Mouse (Mus musculus) left cerebral cortex, adult 8-10 months (tissue): ENCODE measurements at regions not wholly inside any gene's neighbourhood (a gene's known extent, or its start where the extent isn't known, plus 50 kb on each side); places are given as distances from the start of the nearest gene placed in this dataset.
A peak's percentile ranks its signal among the peaks of the same experiment; 100 is the strongest.
"Not testable (repeated sequence)": the region's sequence is repeated elsewhere in the genome, so short reads cannot be mapped to it uniquely, and the experiment has no call there.

ENCODE experiments used
- DNase-seq, 2 experiments: peaks; one replicate each; pipeline ENCODE4 v3.0.0; 2022; ENCODE audit warnings: low spot score in 2 of 2

DNA sequence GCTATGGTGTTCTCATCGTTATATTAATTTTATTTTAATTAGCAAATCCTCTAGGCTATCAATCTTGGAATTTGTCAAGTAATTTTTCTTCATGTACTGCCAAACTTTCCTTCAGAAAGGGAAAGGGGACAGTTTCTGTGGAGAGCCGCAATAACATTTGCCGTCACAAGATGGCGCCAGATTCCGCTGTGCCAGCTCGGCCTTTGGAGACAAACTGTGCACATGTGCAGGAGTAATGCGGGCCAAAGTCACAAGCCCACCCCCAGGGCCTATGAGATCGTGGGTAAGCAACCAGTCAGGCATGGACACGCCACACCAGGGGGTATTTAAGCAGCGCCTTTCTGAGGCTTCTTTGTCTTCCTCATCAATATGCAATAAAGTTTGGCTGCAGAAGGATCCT lies 1132.8 kb upstream of the Tacstd2 start:
- DNase-seq: peak; percentile 2 to 3

GRCm38 (mm10) chr6:68632309-68632708 lies 1096.7 kb upstream of the Tacstd2 start:
- not testable (repeated sequence) for DNase-seq

- DNase-seq: no peak
Observed at GRCm38 (mm10) chr6:68631787-68632186, 1096.2 kb upstream of the Tacstd2 start.

DNA sequence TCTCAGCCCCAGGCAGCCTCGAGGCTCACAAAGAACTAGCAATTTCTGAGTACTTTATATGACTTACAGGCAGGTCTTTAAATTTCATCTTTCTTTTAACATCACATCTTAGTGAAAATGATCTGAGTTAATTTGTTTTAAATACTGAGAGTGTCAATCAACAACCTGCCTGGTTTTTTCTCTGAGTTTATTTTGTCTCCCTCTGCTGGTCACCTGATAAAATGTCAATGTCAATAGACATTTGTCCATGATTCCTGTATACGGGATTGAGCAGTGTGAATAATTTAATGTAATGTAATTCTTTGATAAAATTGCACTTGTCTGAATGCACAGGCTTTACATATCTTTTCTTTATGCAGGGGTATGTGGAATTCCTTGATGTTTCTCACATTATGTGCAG lies 1070.4 kb upstream of the Tacstd2 start:
- no peak for DNase-seq
